Mouse (Mus musculus): Measurements from ENCODE around the gene Rpl7l1. TPM values are rescaled to one million over a fixed set of nuclear protein-coding genes. Genes with fewer than 3 reads are reported as not detected.

The Rpl7l1 gene
- polyA plus RNA-seq, 1 experiment from 2014 or later: 133 TPM

DNA sequence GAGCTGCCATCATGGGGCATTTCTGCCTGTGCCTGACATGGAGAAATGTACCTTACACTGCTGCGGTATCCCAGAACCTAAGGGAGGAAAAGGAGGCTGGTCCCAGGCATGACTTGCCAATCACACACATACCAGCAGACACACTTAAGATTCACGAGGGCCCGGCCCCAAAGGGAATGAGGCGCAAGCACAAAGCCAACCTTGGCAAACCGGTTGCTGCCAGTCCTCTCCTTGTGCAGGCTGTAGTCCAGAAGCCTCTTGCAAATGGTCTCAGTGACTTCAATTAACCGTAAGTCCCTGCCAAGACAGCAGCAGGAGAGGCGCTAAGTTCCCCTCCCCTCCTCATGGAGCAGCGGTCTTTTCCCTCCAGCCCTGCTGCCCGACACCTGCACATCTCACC lies 39.5 kb downstream of the Rpl7l1 start:
- peaks cover 30% of the 10 kb centered on the region for H3K36me3 ChIP-seq (ENCODE audit: control insufficient read depth, insufficient read depth, low read length)
- H3K4me3 ChIP-seq (ENCODE audit: low read depth, low read length): no peak overlapping the region
- H3K9ac ChIP-seq (ENCODE audit: low read length): no peak overlapping the region
- no peak overlapping the region for H3K27ac ChIP-seq (ENCODE audit: low read depth)
- no peaks in the 10 kb centered on the region for H3K4me1 ChIP-seq (replicated peaks; ENCODE audit: control insufficient read depth, insufficient read depth, low read length)
- H3K9me3 ChIP-seq (ENCODE audit: control insufficient read depth, low read length): no peaks in the 10 kb centered on the region
- H3K4me2 ChIP-seq (ENCODE audit: low read length): no peak overlapping the region
- no peaks in the 10 kb centered on the region for H3K27me3 ChIP-seq (replicated peaks; ENCODE audit: control insufficient read depth, insufficient read depth, low read length)
- no peak for ATAC-seq (replicated peaks; ENCODE audit: low FRiP score, low TSS enrichment, low read depth)
- WGBS: 87% methylated on average over 9 of the region's 9 CpGs
- DNase-seq (ENCODE audit: low spot score): no peak

GRCm38 (mm10) chr17:46741305-46741704 lies 41.2 kb downstream of the Rpl7l1 start:
- Histone ChIP-seq H3K9ac (ENCODE audit: low read length) (no peak overlapping the region), H3K4me3 (ENCODE audit: low read depth, low read length) (no peak overlapping the region), H3K36me3 (ENCODE audit: control insufficient read depth, insufficient read depth, low read length) (peaks cover 25% of the 10 kb centered on the region), H3K9me3 (ENCODE audit: control insufficient read depth, low read length) (no peaks in the 10 kb centered on the region), H3K27ac (ENCODE audit: low read depth) (no peak overlapping the region), H3K4me2 (ENCODE audit: low read length) (no peak overlapping the region), H3K4me1 (replicated peaks; ENCODE audit: control insufficient read depth, insufficient read depth, low read length) (no peaks in the 10 kb centered on the region), H3K27me3 (replicated peaks; ENCODE audit: control insufficient read depth, insufficient read depth, low read length) (no peaks in the 10 kb centered on the region)
- no peak for ATAC-seq (replicated peaks; ENCODE audit: low FRiP score, low TSS enrichment, low read depth)
- 86% methylated on average over 6 of the region's 6 CpGs for WGBS
- no peak for DNase-seq (ENCODE audit: low spot score)

- Histone ChIP-seq H3K4me2 (ENCODE audit: low read length) (no peak overlapping the region), H3K27ac (ENCODE audit: low read depth) (no peak overlapping the region), H3K36me3 (ENCODE audit: control insufficient read depth, insufficient read depth, low read length) (peaks cover 17% of the 10 kb centered on the region), H3K27me3 (replicated peaks; ENCODE audit: control insufficient read depth, insufficient read depth, low read length) (no peaks in the 10 kb centered on the region), H3K4me1 (replicated peaks; ENCODE audit: control insufficient read depth, insufficient read depth, low read length) (no peaks in the 10 kb centered on the region), H3K9me3 (ENCODE audit: control insufficient read depth, low read length) (no peaks in the 10 kb centered on the region), H3K9ac (ENCODE audit: low read length) (no peak overlapping the region), H3K4me3 (ENCODE audit: low read depth, low read length) (no peak overlapping the region)
- DNase-seq (ENCODE audit: low spot score) (no peak), ATAC-seq (replicated peaks; ENCODE audit: low FRiP score, low TSS enrichment, low read depth) (no peak)
- WGBS: 52% methylated on average over 9 of the region's 10 CpGs
These were observed 46.3 kb downstream of the Rpl7l1 start for GRCm38 (mm10) chr17:46736160-46736559.

DNA sequence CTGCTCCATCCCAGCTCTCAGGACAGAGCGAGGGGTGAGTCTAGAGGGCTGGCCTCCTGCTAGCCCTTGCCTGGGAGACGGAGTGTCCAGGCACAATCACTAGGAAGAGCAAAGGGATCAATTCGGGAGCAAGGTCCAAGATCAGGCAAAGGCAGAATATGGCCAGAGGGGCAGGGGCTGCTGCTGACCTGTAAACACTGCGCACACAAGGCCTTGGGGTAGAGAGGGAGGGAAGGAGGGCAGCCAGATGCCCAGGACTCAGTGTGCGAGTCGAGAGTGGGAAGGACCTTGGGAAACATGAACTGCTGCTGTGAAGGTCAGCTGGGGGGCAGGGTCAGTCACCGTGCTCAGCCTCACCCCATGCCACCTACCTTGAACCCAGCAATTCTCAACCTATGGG lies 47.2 kb downstream of the Rpl7l1 start:
- ATAC-seq (replicated peaks; ENCODE audit: low FRiP score, low TSS enrichment, low read depth): no peak
- H3K27me3 ChIP-seq (replicated peaks; ENCODE audit: control insufficient read depth, insufficient read depth, low read length): no peaks in the 10 kb centered on the region
- H3K9ac ChIP-seq (ENCODE audit: low read length): no peak overlapping the region
- H3K27ac ChIP-seq (ENCODE audit: low read depth): no peak overlapping the region
- H3K9me3 ChIP-seq (ENCODE audit: control insufficient read depth, low read length): no peaks in the 10 kb centered on the region
- DNase-seq (ENCODE audit: low spot score): no peak
- H3K4me3 ChIP-seq (ENCODE audit: low read depth, low read length): no peak overlapping the region
- WGBS: 88% methylated on average over 7 of the region's 7 CpGs
- H3K36me3 ChIP-seq (ENCODE audit: control insufficient read depth, insufficient read depth, low read length): peaks cover 17% of the 10 kb centered on the region
- H3K4me2 ChIP-seq (ENCODE audit: low read length): no peak overlapping the region
- no peaks in the 10 kb centered on the region for H3K4me1 ChIP-seq (replicated peaks; ENCODE audit: control insufficient read depth, insufficient read depth, low read length)

- DNase-seq (ENCODE audit: low spot score) (no peak), ATAC-seq (replicated peaks; ENCODE audit: low FRiP score, low TSS enrichment, low read depth) (no peak)
- H3K4me3 ChIP-seq (ENCODE audit: low read depth, low read length): no peak overlapping the region
- H3K9me3 ChIP-seq (ENCODE audit: control insufficient read depth, low read length): no peaks in the 10 kb centered on the region
- peaks cover 17% of the 10 kb centered on the region for H3K36me3 ChIP-seq (ENCODE audit: control insufficient read depth, insufficient read depth, low read length)
- WGBS: 92% methylated on average over 3 of the region's 3 CpGs
- peaks cover 7% of the 10 kb centered on the region; the same call in 1 of the 2 replicates for H3K27me3 ChIP-seq (replicated peaks; ENCODE audit: control insufficient read depth, insufficient read depth, low read length)
- H3K27ac ChIP-seq (ENCODE audit: low read depth): no peak overlapping the region
- no peak overlapping the region for H3K9ac ChIP-seq (ENCODE audit: low read length)
- H3K4me1 ChIP-seq (replicated peaks; ENCODE audit: control insufficient read depth, insufficient read depth, low read length): no peaks in the 10 kb centered on the region
- no peak overlapping the region for H3K4me2 ChIP-seq (ENCODE audit: low read length)
These were observed 48.4 kb downstream of the Rpl7l1 start for GRCm38 (mm10) chr17:46734055-46734454.

- 16% methylated on average over 24 of the region's 24 CpGs for WGBS
- Histone ChIP-seq H3K4me2 (ENCODE audit: low read length) (peak within 1 kb of the TSS; percentile 37), H3K4me3 (ENCODE audit: low read depth, low read length) (no peak within 1 kb of the TSS), H3K4me1 (replicated peaks; ENCODE audit: control insufficient read depth, insufficient read depth, low read length) (no peaks in the 10 kb centered on the region), H3K27me3 (replicated peaks; ENCODE audit: control insufficient read depth, insufficient read depth, low read length) (peaks cover 18% of the 10 kb centered on the region), H3K9ac (ENCODE audit: low read length) (no peak within 1 kb of the TSS), H3K36me3 (ENCODE audit: control insufficient read depth, insufficient read depth, low read length) (peaks cover 17% of the 10 kb centered on the region), H3K27ac (ENCODE audit: low read depth) (no peak within 1 kb of the TSS), H3K9me3 (ENCODE audit: control insufficient read depth, low read length) (no peaks in the 10 kb centered on the region)
- peak; percentile 58 for DNase-seq (ENCODE audit: low spot score)
- ATAC-seq (replicated peaks; ENCODE audit: low FRiP score, low TSS enrichment, low read depth): peak; percentile 42; the same call in 1 of the 2 replicates
These were observed 53.6 kb downstream of the Rpl7l1 start, which contains the start of gene Gnmt for GRCm38 (mm10) chr17:46728904-46729318. TSS of gene Gnmt (minus strand) at chr17:46729168.

- no peak overlapping the region for H3K9ac ChIP-seq (ENCODE audit: low read length)
- no peaks in the 10 kb centered on the region for H3K4me1 ChIP-seq (replicated peaks; ENCODE audit: control insufficient read depth, insufficient read depth, low read length)
- WGBS: 47% methylated on average over 11 of the region's 11 CpGs
- 0 out of 2 replicates have a peak, but pooled peaks have one; percentile 6 for ATAC-seq (replicated peaks; ENCODE audit: low FRiP score, low TSS enrichment, low read depth)
- no peak overlapping the region for H3K27ac ChIP-seq (ENCODE audit: low read depth)
- H3K27me3 ChIP-seq (replicated peaks; ENCODE audit: control insufficient read depth, insufficient read depth, low read length): peaks cover 18% of the 10 kb centered on the region
- no peak for DNase-seq (ENCODE audit: low spot score)
- H3K4me2 ChIP-seq (ENCODE audit: low read length): peak overlapping the region; percentile 37
- H3K9me3 ChIP-seq (ENCODE audit: control insufficient read depth, low read length): no peaks in the 10 kb centered on the region
- H3K4me3 ChIP-seq (ENCODE audit: low read depth, low read length): no peak overlapping the region
- peaks cover 20% of the 10 kb centered on the region for H3K36me3 ChIP-seq (ENCODE audit: control insufficient read depth, insufficient read depth, low read length)
These were observed 54.0 kb downstream of the Rpl7l1 start for GRCm38 (mm10) chr17:46728496-46728895.

GRCm38 (mm10) chr17:46728021-46728420 lies 54.5 kb downstream of the Rpl7l1 start:
- H3K27me3 ChIP-seq (replicated peaks; ENCODE audit: control insufficient read depth, insufficient read depth, low read length): peaks cover 18% of the 10 kb centered on the region
- no peaks in the 10 kb centered on the region for H3K4me1 ChIP-seq (replicated peaks; ENCODE audit: control insufficient read depth, insufficient read depth, low read length)
- DNase-seq (ENCODE audit: low spot score): no peak
- no peaks in the 10 kb centered on the region for H3K9me3 ChIP-seq (ENCODE audit: control insufficient read depth, low read length)
- no peak for ATAC-seq (replicated peaks; ENCODE audit: low FRiP score, low TSS enrichment, low read depth)
- no peak overlapping the region for H3K4me3 ChIP-seq (ENCODE audit: low read depth, low read length)
- H3K9ac ChIP-seq (ENCODE audit: low read length): no peak overlapping the region
- no peak overlapping the region for H3K27ac ChIP-seq (ENCODE audit: low read depth)
- H3K36me3 ChIP-seq (ENCODE audit: control insufficient read depth, insufficient read depth, low read length): peaks cover 25% of the 10 kb centered on the region
- H3K4me2 ChIP-seq (ENCODE audit: low read length): no peak overlapping the region
- whole genome bisulfite sequencing: 46% methylated on average over 6 of the region's 6 CpGs

- H3K27ac ChIP-seq (ENCODE audit: low read depth): no peak overlapping the region
- no peak for ATAC-seq (replicated peaks; ENCODE audit: low FRiP score, low TSS enrichment, low read depth)
- no peaks in the 10 kb centered on the region for H3K4me1 ChIP-seq (replicated peaks; ENCODE audit: control insufficient read depth, insufficient read depth, low read length)
- H3K9me3 ChIP-seq (ENCODE audit: control insufficient read depth, low read length): no peaks in the 10 kb centered on the region
- no peak for DNase-seq (ENCODE audit: low spot score)
- H3K9ac ChIP-seq (ENCODE audit: low read length): no peak overlapping the region
- H3K4me3 ChIP-seq (ENCODE audit: low read depth, low read length): no peak overlapping the region
- no peak overlapping the region for H3K4me2 ChIP-seq (ENCODE audit: low read length)
- peaks cover 18% of the 10 kb centered on the region for H3K27me3 ChIP-seq (replicated peaks; ENCODE audit: control insufficient read depth, insufficient read depth, low read length)
- peaks cover 28% of the 10 kb centered on the region for H3K36me3 ChIP-seq (ENCODE audit: control insufficient read depth, insufficient read depth, low read length)
- 91% methylated on average over 11 of the region's 11 CpGs for WGBS
These were observed 55.2 kb downstream of the Rpl7l1 start for GRCm38 (mm10) chr17:46727271-46727670.

Data from intestine, embryonic 14.5 days (tissue).